Mouse (Mus musculus): Measurements from ENCODE around the gene Mettl27.

DNA sequence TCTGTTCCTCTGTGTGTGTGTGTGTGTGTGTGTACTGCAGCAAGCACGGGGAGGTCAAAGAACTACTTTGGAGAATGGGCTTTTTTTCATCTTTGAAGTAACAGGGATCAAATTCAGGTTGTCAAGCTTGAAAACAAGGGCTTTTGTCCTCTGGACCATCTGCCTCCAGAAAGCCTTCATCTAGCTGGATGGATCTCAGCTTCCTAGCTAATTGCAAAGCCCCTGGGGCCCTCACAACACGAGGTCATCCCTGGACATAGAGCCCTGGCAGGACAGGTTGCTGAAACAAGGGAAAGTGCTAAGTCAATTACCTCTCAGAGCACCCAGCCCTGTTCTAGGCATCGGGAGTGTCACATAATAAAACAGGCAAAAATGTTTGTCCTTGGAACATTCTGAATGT is 51.6 kb downstream of the Mettl27 start:
- TF ChIP-seq POLR2A (IDR thresholded peaks at IDR 0.05; ENCODE audit: control insufficient read depth, extremely low read depth, insufficient read depth, low read length, poor library complexity) (no peak), CTCF (IDR thresholded peaks at IDR 0.05; ENCODE audit: borderline replicate concordance, control insufficient read depth, extremely low read depth, insufficient read depth, low read length, poor library complexity) (no peak)
